Mouse (Mus musculus) kidney, postnatal 0 days (tissue): ENCODE measurements around the gene 4931428F04Rik. TPM values are rescaled to one million over a fixed set of nuclear protein-coding genes. Genes with fewer than 3 reads are reported as not detected.

Source experiments
- ATAC-seq: fragments of 200-750 bp; cut with Nextera tagmentation; replicated peaks from 2 replicates; pipeline ENCODE4 v1.8.0; 2017; ENCODE audit warnings: low read depth, moderate number of reproducible peaks, moderate TSS enrichment, moderate library complexity; ENCODE audit not compliant: low FRiP score
- DNase-seq: peaks from one replicate; pipeline ENCODE4 v3.0.0-alpha.2; 2016; ENCODE audit warnings: low spot score
- H3K27ac ChIP-seq: fragments of 300-500 bp; sonication (generic); 2 replicates; pipeline ENCODE4 v1.5.1; 2014; ENCODE audit warnings: mild to moderate bottlenecking
- H3K27me3 ChIP-seq: fragments of 300-500 bp; sonication (generic); 2 replicates; pipeline ENCODE4 v1.6.1; 2014; ENCODE audit warnings: low read length, mixed read lengths; ENCODE audit not compliant: insufficient read depth
- H3K36me3 ChIP-seq: fragments of 300-500 bp; sonication (generic); 2 replicates; pipeline ENCODE4 v1.6.1; 2014; ENCODE audit warnings: low read length, mixed read lengths; ENCODE audit not compliant: insufficient read depth
- H3K4me1 ChIP-seq: fragments of 300-500 bp; sonication (generic); replicated peaks from 2 replicates; pipeline ENCODE4 v1.6.1; 2014; ENCODE audit warnings: antibody characterized with exemption, low read length, mixed read lengths; ENCODE audit not compliant: insufficient read depth
- H3K4me2 ChIP-seq: fragments of 300-500 bp; sonication (generic); 2 replicates; pipeline ENCODE4 v1.6.1; 2014; ENCODE audit warnings: mild to moderate bottlenecking, low read length, moderate library complexity, mixed read lengths
- H3K4me3 ChIP-seq: fragments of 300-500 bp; sonication (generic); replicated peaks from 2 replicates; pipeline ENCODE4 v1.5.1; 2014; ENCODE audit warnings: low read depth, low read length
- H3K9ac ChIP-seq: fragments of 300-500 bp; sonication (generic); 2 replicates; pipeline ENCODE4 v1.6.1; 2014; ENCODE audit warnings: low read depth, low read length
- H3K9me3 ChIP-seq: fragments of 300-500 bp; sonication (generic); replicated peaks from 2 replicates; pipeline ENCODE4 v1.6.1; 2016; ENCODE audit warnings: low read length, inconsistent platforms, mixed read lengths
- CTCF ChIP-seq: IDR thresholded peaks from 2 replicates; pipeline ENCODE4 v1.5.1; 2016; ENCODE audit warnings: antibody characterized with exemption, low read depth, mild to moderate bottlenecking, moderate library complexity
- whole genome bisulfite sequencing: fragments of 180-500 bp; shearing (Covaris S2); extraction: QIAGEN DNeasy Blood & Tissue Kit; methylation state at CpG from one replicate; pipeline ENCODE4 v1.1.7; 2014; 5-methylcytosine and 5-hydroxymethylcytosine counted together
- polyA plus RNA-seq: library from polyadenylated mRNA; unstranded; fragments of >200 nt; fragmentation: Nextera tagmentation; extraction: Ambion mirVana; gene quantifications from 2 replicates; pipeline ENCODE4 v1.2.1, GENCODE M21; 2015

Gene 4931428F04Rik
- polyA plus RNA-seq, 1 experiment from 2014 or later, result 5.5 TPM

DNA sequence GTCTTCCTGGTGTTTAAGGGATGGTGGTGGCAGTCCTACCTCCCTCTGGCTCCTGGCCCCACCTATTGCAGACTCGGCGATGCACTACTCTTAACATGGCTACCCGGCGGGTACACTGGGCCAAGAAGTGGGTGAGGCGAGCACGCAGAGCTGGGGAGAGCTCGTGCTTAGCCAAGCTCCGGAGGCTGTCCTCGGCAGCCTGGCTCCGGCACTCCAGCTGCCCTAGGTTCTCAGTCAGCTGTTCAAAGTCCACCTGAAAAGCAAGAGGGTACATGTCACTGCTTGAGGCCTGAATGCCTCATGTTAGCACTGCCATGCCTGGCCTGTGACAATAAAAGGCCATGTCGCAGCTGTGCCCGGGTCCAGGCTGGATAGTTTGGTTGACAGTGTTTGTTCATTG, 40.7 kb upstream of the 4931428F04Rik start:
- peaks cover 56% of the 10 kb centered on the region for H3K36me3 ChIP-seq
- H3K9me3 ChIP-seq, result no peaks in the 10 kb centered on the region
- H3K4me2 ChIP-seq, result no peak overlapping the region
- H3K27me3 ChIP-seq, result no peaks in the 10 kb centered on the region
- H3K9ac ChIP-seq, result no peak overlapping the region
- ATAC-seq, result no peak
- TF ChIP-seq CTCF, result no peak
- H3K4me1 ChIP-seq, result peaks cover 9% of the 10 kb centered on the region
- 91% methylated on average over 12 of the region's 12 CpGs for WGBS
- no peak overlapping the region for H3K4me3 ChIP-seq
- no peak for DNase-seq
- H3K27ac ChIP-seq, result no peak overlapping the region

DNA sequence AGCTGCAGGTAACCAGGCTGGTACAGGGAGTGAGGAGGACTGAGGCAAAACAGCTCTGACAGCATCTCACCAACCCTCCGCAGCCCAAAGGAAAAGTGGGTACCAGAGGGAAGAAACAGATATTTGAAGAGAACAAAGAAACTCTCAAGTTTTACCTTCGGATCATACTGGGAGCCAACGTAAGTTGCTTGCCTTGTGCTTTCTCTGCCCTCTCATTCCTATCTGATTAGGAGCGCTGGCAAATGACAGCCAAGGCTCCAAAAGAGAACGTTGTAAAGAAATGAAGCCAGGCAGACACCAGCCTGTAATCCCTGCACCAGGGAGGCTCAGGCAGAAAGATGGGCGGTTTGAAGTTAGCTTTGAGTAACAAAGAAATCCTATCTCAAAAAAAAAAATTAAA, 37.3 kb upstream of the 4931428F04Rik start:
- no peaks in the 10 kb centered on the region for H3K27me3 ChIP-seq
- peak overlapping the region; percentile 68; the same call in 1 of the 2 replicates for H3K27ac ChIP-seq
- peak overlapping the region; percentile 60 for H3K4me3 ChIP-seq
- DNase-seq (no peak), ATAC-seq (no peak)
- WGBS, result 32% methylated on average over 6 of the region's 6 CpGs
- peak overlapping the region; percentile 70 for H3K9ac ChIP-seq
- peaks cover 46% of the 10 kb centered on the region for H3K36me3 ChIP-seq
- peak overlapping the region; percentile 92 for H3K4me2 ChIP-seq
- H3K9me3 ChIP-seq, result no peaks in the 10 kb centered on the region
- no peak for TF ChIP-seq CTCF
- peaks cover 16% of the 10 kb centered on the region for H3K4me1 ChIP-seq

- TF ChIP-seq CTCF, result peak; percentile 61
- Histone ChIP-seq H3K27me3 (no peaks in the 10 kb centered on the region), H3K9me3 (no peaks in the 10 kb centered on the region), H3K4me2 (peak within 1 kb of the TSS; percentile 92), H3K4me1 (peaks cover 16% of the 10 kb centered on the region), H3K4me3 (peak within 1 kb of the TSS; percentile 60), H3K27ac (peak within 1 kb of the TSS; percentile 68), H3K36me3 (peaks cover 38% of the 10 kb centered on the region), H3K9ac (peak within 1 kb of the TSS; percentile 70)
- under 1% methylated on average over 36 of the region's 36 CpGs for WGBS
- peak; percentile 99 for DNase-seq
- peak; percentile 89 for ATAC-seq
Observed at GRCm38 (mm10) chr8:105326141-105326672, 36.5 kb upstream of the 4931428F04Rik start, which contains the start of the genes Lrrc29 and Tmem208. Gene Lrrc29 (minus strand): TSS chr8:105326278. Gene Tmem208 (plus strand): TSS chr8:105326354.

DNA sequence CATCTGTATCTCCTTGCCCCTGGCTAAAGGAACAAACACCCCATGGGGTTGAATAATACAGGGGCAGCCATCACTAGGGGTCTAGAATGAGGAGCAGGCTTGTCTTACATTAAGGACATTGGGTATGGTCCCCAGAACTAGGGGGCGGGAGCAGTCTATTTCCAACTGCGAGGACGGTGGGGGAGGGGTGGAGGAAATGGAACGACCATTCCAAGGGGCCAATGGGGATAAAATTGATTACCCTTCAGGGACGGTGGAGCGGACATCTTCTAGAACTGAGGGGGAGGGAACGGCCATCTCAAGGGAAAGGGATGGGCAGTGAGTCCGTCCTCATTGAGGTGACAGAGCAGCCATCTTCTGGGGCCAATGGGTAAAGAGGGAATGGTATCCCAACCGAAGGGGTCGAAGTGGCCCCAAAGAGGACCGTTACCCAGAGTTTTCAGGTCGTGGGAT, 36.0 kb upstream of the 4931428F04Rik start:
- Histone ChIP-seq H3K27ac (peak overlapping the region; percentile 68; the same call in 1 of the 2 replicates), H3K9me3 (no peaks in the 10 kb centered on the region), H3K36me3 (peaks cover 35% of the 10 kb centered on the region), H3K4me1 (peaks cover 16% of the 10 kb centered on the region), H3K4me3 (peak overlapping the region; percentile 60), H3K4me2 (peak overlapping the region; percentile 92), H3K27me3 (no peaks in the 10 kb centered on the region), H3K9ac (peak overlapping the region; percentile 70)
- TF ChIP-seq CTCF, result no peak; the same call in 1 of the 2 replicates
- DNase-seq, result no peak
- peak; percentile 33 for ATAC-seq
- WGBS, result under 1% methylated on average over 12 of the region's 12 CpGs

- ATAC-seq, result no peak
- no peak for TF ChIP-seq CTCF
- H3K9me3 ChIP-seq, result no peaks in the 10 kb centered on the region
Observed at GRCm38 (mm10) chr8:105323183-105323582, 33.5 kb upstream of the 4931428F04Rik start.

DNA sequence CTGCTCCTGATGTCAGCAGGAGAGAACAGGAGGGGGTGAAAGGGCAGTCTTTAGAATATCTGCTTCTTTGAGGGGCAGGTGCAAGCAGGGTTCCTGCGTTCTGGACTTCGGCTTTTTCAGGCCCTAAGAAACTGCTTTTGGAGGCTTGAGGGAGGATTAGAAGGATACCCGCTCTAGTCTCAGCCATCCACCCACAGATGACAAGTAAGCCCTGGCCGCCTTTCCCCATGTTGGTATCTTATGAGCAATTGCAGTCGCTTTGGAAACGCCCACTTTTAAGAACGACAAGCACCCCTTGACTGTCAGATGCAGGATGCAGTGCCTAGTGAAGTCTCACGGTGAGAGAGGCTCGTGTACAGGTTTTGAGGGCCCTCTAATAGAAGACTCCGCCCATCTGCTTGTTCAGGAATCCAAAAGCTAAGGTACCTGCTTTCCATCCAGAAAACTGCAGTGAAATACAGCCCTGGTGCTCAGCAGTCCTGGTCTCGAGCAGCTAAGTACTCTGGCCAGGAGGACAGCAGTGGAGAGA, 29.1 kb upstream of the 4931428F04Rik start:
- DNase-seq (no peak), ATAC-seq (no peak)
- H3K27ac ChIP-seq, result no peak overlapping the region
- no peak overlapping the region for H3K9ac ChIP-seq
- H3K9me3 ChIP-seq, result no peaks in the 10 kb centered on the region
- H3K4me2 ChIP-seq, result no peak overlapping the region
- no peak for TF ChIP-seq CTCF
- no peaks in the 10 kb centered on the region for H3K4me1 ChIP-seq
- no peaks in the 10 kb centered on the region for H3K27me3 ChIP-seq
- peaks cover 36% of the 10 kb centered on the region for H3K36me3 ChIP-seq
- 87% methylated on average over 11 of the region's 11 CpGs for WGBS
- H3K4me3 ChIP-seq, result no peak overlapping the region

More at GRCm38 (mm10) chr8:105323183-105323582, 33.5 kb upstream of the 4931428F04Rik start:
- no peaks in the 10 kb centered on the region for H3K27me3 ChIP-seq
- H3K27ac ChIP-seq, result no peak overlapping the region
- peaks cover 15% of the 10 kb centered on the region; the same call in 1 of the 2 replicates for H3K36me3 ChIP-seq
- H3K4me2 ChIP-seq, result no peak overlapping the region
- no peak for DNase-seq
- 85% methylated on average over 4 of the region's 4 CpGs for WGBS
- H3K4me3 ChIP-seq, result no peak overlapping the region
- H3K4me1 ChIP-seq, result peaks cover 16% of the 10 kb centered on the region
- no peak overlapping the region for H3K9ac ChIP-seq
